Mouse (Mus musculus): ENCODE data around the gene Ifna16.
A peak's percentile ranks its signal among the peaks of the same experiment; 100 is the strongest.

Ifna16 gene

GRCm38 (mm10) chr4:88641077-88641831 is 35.5 kb downstream of the Ifna16 start:
- peak; percentile 85 for DNase-seq

GRCm38 (mm10) chr4:88640704-88641076 is 36.0 kb downstream of the Ifna16 start:
- DNase-seq, result no peak

GRCm38 (mm10) chr4:88634311-88634710 is 42.4 kb downstream of the Ifna16 start, which contains the start of gene C87499:
C87499 (minus strand) TSS chr4:88634411.
- DNase-seq, result no peak

Measured in kidney, adult 11 months (tissue).